ENCODE assay signal across 19 mouse cellular contexts in genomic region chr2:173657736-173658135, GRCm38 (mm10). TPM values are rescaled to one million over a fixed set of nuclear protein-coding genes. Genes with fewer than 3 reads are reported as not detected.
DNase-seq lines count a peak whose midpoint lies in the region; ATAC-seq lines count a peak whose summit lies in the region.
"Had no signal": no experiment of that assay in that cellular context is flagged by ENCODE, and none has a peak within 500 bp of the region (broad histone marks: within the 10 kb centered on the region; RNA-seq: fewer than 3 reads in every experiment).

No protein-coding gene starts in this region.

- H3K9ac ChIP-seq in intestine, embryonic 14.5 days (ENCODE audit: low read length): no peak overlapping the region
- H3K9ac ChIP-seq in intestine, embryonic 16.5 days (ENCODE audit: low read depth, low read length): no peak overlapping the region
- H3K9ac ChIP-seq in liver, embryonic 13.5 days: peak overlapping the region; percentile 70
- no peak overlapping the region for H3K9ac ChIP-seq in midbrain, embryonic 16.5 days (ENCODE audit: low read depth, low read length)
- H3K9ac ChIP-seq: forebrain, embryonic 12.5 days; hindbrain, embryonic 14.5 days; midbrain, embryonic 13.5 days; neural tube, embryonic 13.5 days had no signal

- H3K36me3 ChIP-seq in intestine, embryonic 14.5 days (ENCODE audit: control insufficient read depth, insufficient read depth, low read length): peaks cover 9% of the 10 kb centered on the region; the same call in 1 of the 2 replicates
- H3K36me3 ChIP-seq in intestine, embryonic 16.5 days (ENCODE audit: control insufficient read depth, insufficient read depth, low read length): no peaks in the 10 kb centered on the region
- H3K36me3 ChIP-seq in liver, embryonic 13.5 days: peaks cover 19% of the 10 kb centered on the region
- H3K36me3 ChIP-seq in midbrain, embryonic 16.5 days (ENCODE audit: control insufficient read depth, insufficient read depth, low read length): no peaks in the 10 kb centered on the region

- peak; percentile 7 for DNase-seq in cerebellum, adult 8-10 months
- DNase-seq in cerebellum, postnatal 36 days: no peak
- DNase-seq in intestine, embryonic 14.5 days (ENCODE audit: low spot score): no peak
- peak; percentile 46 for DNase-seq in c-Kit-positive CD71-positive TER-119-negative erythroid progenitor cells, embryonic 14.5 days (ENCODE audit: low read depth)
- DNase-seq in liver, embryonic 13.5 days: peak; percentile 36
- no peak for DNase-seq in frontal cortex, postnatal 36 days (ENCODE audit: low spot score in 2 of 2)
- DNase-seq: heart, adult 18-20 months; left cerebral cortex, postnatal 4 days; lung, postnatal 14 days; right cerebral cortex, postnatal 4 days; thymus, postnatal 14 days had no signal

- no peaks in the 10 kb centered on the region for H3K27me3 ChIP-seq in intestine, embryonic 14.5 days (replicated peaks; ENCODE audit: control insufficient read depth, insufficient read depth, low read length)
- H3K27me3 ChIP-seq in intestine, embryonic 16.5 days (replicated peaks; ENCODE audit: control insufficient read depth, insufficient read depth, low read length): no peaks in the 10 kb centered on the region
- H3K27me3 ChIP-seq in liver, embryonic 13.5 days: no peaks in the 10 kb centered on the region
- H3K27me3 ChIP-seq in midbrain, embryonic 16.5 days (ENCODE audit: control insufficient read depth, insufficient read depth, low read depth, low read length): no peaks in the 10 kb centered on the region
- H3K27me3 ChIP-seq: CH12.LX; forebrain, embryonic 12.5 days; midbrain, embryonic 13.5 days; neural tube, embryonic 13.5 days; Patski had no signal

- 87% methylated on average over 6 of the region's 6 CpGs for WGBS in intestine, embryonic 14.5 days
- WGBS in intestine, embryonic 16.5 days: 77% methylated on average over 6 of the region's 6 CpGs
- WGBS in liver, embryonic 13.5 days (ENCODE audit: insufficient replicate concordance): 56% methylated on average over 6 of the region's 6 CpGs
- WGBS in midbrain, embryonic 16.5 days: 89% methylated on average over 6 of the region's 6 CpGs

- H3K4me3 ChIP-seq in intestine, embryonic 14.5 days (ENCODE audit: low read depth, low read length): no peak overlapping the region
- H3K4me3 ChIP-seq in intestine, embryonic 16.5 days (ENCODE audit: low read length): no peak overlapping the region
- H3K4me3 ChIP-seq in liver, embryonic 13.5 days (replicated peaks): peak overlapping the region; percentile 70
- H3K4me3 ChIP-seq in midbrain, embryonic 16.5 days (ENCODE audit: low read depth, low read length): no peak overlapping the region
- H3K4me3 ChIP-seq: forebrain, embryonic 12.5 days; midbrain, embryonic 13.5 days; neural tube, embryonic 13.5 days had no signal

- no peak for ATAC-seq in intestine, embryonic 14.5 days (replicated peaks; ENCODE audit: low FRiP score, low TSS enrichment, low read depth)
- ATAC-seq in intestine, embryonic 16.5 days: no peak
- ATAC-seq in liver, embryonic 13.5 days (ENCODE audit: low read depth): peak; percentile 49
- ATAC-seq in midbrain, embryonic 16.5 days: no peak
- ATAC-seq: midbrain, embryonic 13.5 days; Patski had no signal

- no peaks in the 10 kb centered on the region for H3K9me3 ChIP-seq in intestine, embryonic 14.5 days (ENCODE audit: control insufficient read depth, low read length)
- no peaks in the 10 kb centered on the region for H3K9me3 ChIP-seq in intestine, embryonic 16.5 days (ENCODE audit: control insufficient read depth, low read length)
- no peaks in the 10 kb centered on the region for H3K9me3 ChIP-seq in liver, embryonic 13.5 days (replicated peaks)
- no peaks in the 10 kb centered on the region for H3K9me3 ChIP-seq in midbrain, embryonic 16.5 days (replicated peaks; ENCODE audit: control insufficient read depth, low read length, poor library complexity, severe bottlenecking)
- H3K9me3 ChIP-seq: forebrain, embryonic 12.5 days; midbrain, embryonic 13.5 days; neural tube, embryonic 13.5 days had no signal

- H3K4me2 ChIP-seq in intestine, embryonic 14.5 days (ENCODE audit: low read length): peak overlapping the region; percentile 55; the same call in 1 of the 2 replicates
- no peak overlapping the region for H3K4me2 ChIP-seq in intestine, embryonic 16.5 days (ENCODE audit: low read depth, low read length)
- H3K4me2 ChIP-seq in liver, embryonic 13.5 days: peak overlapping the region; percentile 74
- H3K4me2 ChIP-seq in midbrain, embryonic 16.5 days (ENCODE audit: low read length): no peak overlapping the region
- H3K4me2 ChIP-seq: forebrain, embryonic 12.5 days had no signal

- peaks cover 24% of the 10 kb centered on the region for H3K4me1 ChIP-seq in intestine, embryonic 14.5 days (replicated peaks; ENCODE audit: control insufficient read depth, insufficient read depth, low read length)
- H3K4me1 ChIP-seq in intestine, embryonic 16.5 days (ENCODE audit: control insufficient read depth, insufficient read depth, low read length): peaks cover 22% of the 10 kb centered on the region
- peaks cover 61% of the 10 kb centered on the region for H3K4me1 ChIP-seq in liver, embryonic 13.5 days (replicated peaks)
- H3K4me1 ChIP-seq in midbrain, embryonic 16.5 days (ENCODE audit: control insufficient read depth, insufficient read depth, low read length): peaks cover 20% of the 10 kb centered on the region

- H3K27ac ChIP-seq in intestine, embryonic 14.5 days (ENCODE audit: low read depth): no peak overlapping the region
- no peak overlapping the region for H3K27ac ChIP-seq in intestine, embryonic 16.5 days (ENCODE audit: low read length)
- peak overlapping the region; percentile 84 for H3K27ac ChIP-seq in liver, embryonic 13.5 days
- H3K27ac ChIP-seq in midbrain, embryonic 16.5 days (ENCODE audit: low read length): no peak overlapping the region
- H3K27ac ChIP-seq: forebrain, embryonic 12.5 days; hindbrain, embryonic 14.5 days; midbrain, embryonic 13.5 days; neural tube, embryonic 13.5 days had no signal

RNA-seq across cellular contexts. Expression of gene Rab22a, which starts 1.8 kb away (rescaled TPM):
- polyA plus RNA-seq in intestine, embryonic 14.5 days (2014; fragmentation: Nextera tagmentation; extraction: Ambion mirVana): 33.0 and 34.5 TPM in 2 replicates
- polyA plus RNA-seq in intestine, embryonic 16.5 days (2015; fragmentation: Nextera tagmentation; extraction: Ambion mirVana): 31.2 and 32.4 TPM in 2 replicates
- polyA plus RNA-seq in liver, embryonic 13.5 days (2015; fragmentation: Nextera tagmentation; extraction: Ambion mirVana): 14.5 and 18.2 TPM in 2 replicates
- 33.5 and 34.2 TPM in 2 replicates for polyA plus RNA-seq in midbrain, embryonic 16.5 days (2015; fragmentation: Nextera tagmentation; extraction: Ambion mirVana)

Comparison
In these comparisons a context has a peak if more than half of its experiments do, and no peak if none do; other contexts are left out.
1. DNase-seq: peak in cerebellum, adult 8-10 months (single experiment), c-Kit-positive CD71-positive TER-119-negative erythroid progenitor cells, embryonic 14.5 days (single experiment) and liver, embryonic 13.5 days (single experiment); none in cerebellum, postnatal 36 days (0 of 2), intestine, embryonic 14.5 days (single experiment) and frontal cortex, postnatal 36 days (0 of 2).
2. H3K4me2 ChIP-seq: peak in intestine, embryonic 14.5 days (single experiment) and liver, embryonic 13.5 days (single experiment); none in intestine, embryonic 16.5 days (single experiment) and midbrain, embryonic 16.5 days (single experiment).